Mouse (Mus musculus) MEL (cell line): ENCODE measurements at regions not wholly inside any gene's neighbourhood (a gene's known extent, or its start where the extent isn't known, plus 50 kb on each side); places are given as distances from the start of the nearest gene placed in this dataset.

ENCODE experiments used
- DNase-seq: peaks from one replicate; pipeline ENCODE4 v3.0.0; 2011; ENCODE audit warnings: low read depth, low spot score
- H3K27ac ChIP-seq: 2 replicates; pipeline ENCODE4 v1.5.1; 2012; ENCODE audit warnings: low read depth, mild to moderate bottlenecking, control low read depth, low read length, moderate library complexity; ENCODE audit not compliant: control insufficient read depth
- H3K27me3 ChIP-seq, 2 experiments: fragments of 150-350 bp in 1 of 2; sonication (generic) in 1 of 2; 2 replicates each; pipeline ENCODE4 v1.6.1; 2012; ENCODE audit warnings: low read length in 2 of 2, mild to moderate bottlenecking in 2 of 2, improper control_type of control experiment in 1 of 2, moderate library complexity in 1 of 2; ENCODE audit not compliant: insufficient read depth in 2 of 2, control insufficient read depth in 1 of 2
- H3K36me3 ChIP-seq, 2 experiments: 2 replicates each; pipeline ENCODE4 v1.6.1; 2012 to 2014; ENCODE audit warnings: low read length in 2 of 2, improper control_type of control experiment in 1 of 2, inconsistent platforms in 1 of 2, mild to moderate bottlenecking in 1 of 2; ENCODE audit not compliant: insufficient read depth in 2 of 2, control insufficient read depth in 1 of 2
- H3K4me1 ChIP-seq, 2 experiments: fragments of 150-350 bp in 1 of 2; sonication (generic) in 1 of 2; 2 replicates each; pipeline ENCODE4 v1.6.1; 2012; ENCODE audit warnings: low read length in 2 of 2, improper control_type of control experiment in 1 of 2, mild to moderate bottlenecking in 1 of 2; ENCODE audit not compliant: insufficient read depth in 2 of 2, control insufficient read depth in 1 of 2
- H3K4me3 ChIP-seq, 2 experiments: fragments of 150-350 bp in 1 of 2; sonication (generic) in 1 of 2; 2 replicates each; pipeline ENCODE4 v1.5.1; 2012; ENCODE audit warnings: low read depth in 2 of 2, low read length in 2 of 2, mild to moderate bottlenecking in 2 of 2, moderate library complexity in 2 of 2, control low read depth in 1 of 2, improper control_type of control experiment in 1 of 2; ENCODE audit not compliant: control insufficient read depth in 1 of 2, insufficient read depth in 1 of 2
- H3K79me2 ChIP-seq: 2 replicates; pipeline ENCODE4 v1.6.1; 2012; ENCODE audit warnings: mild to moderate bottlenecking, low read length, moderate library complexity; ENCODE audit not compliant: control insufficient read depth, poor library complexity, insufficient read depth
- H3K9ac ChIP-seq: 2 replicates; pipeline ENCODE4 v1.6.1; 2012; ENCODE audit warnings: low read depth, mild to moderate bottlenecking, control low read depth, low read length, moderate library complexity; ENCODE audit not compliant: control insufficient read depth, poor library complexity, severe bottlenecking
- H3K9me3 ChIP-seq: fragments of 150-350 bp; sonication (generic); replicated peaks from 2 replicates; pipeline ENCODE4 v1.6.1; 2012; ENCODE audit warnings: mild to moderate bottlenecking, low read length, improper control_type of control experiment, moderate library complexity; ENCODE audit not compliant: insufficient read depth
- CHD1 ChIP-seq: IDR thresholded peaks from 2 replicates; pipeline ENCODE4 v1.6.1; 2012; ENCODE audit warnings: low read depth, mild to moderate bottlenecking, inconsistent platforms, low read length, improper control_type of control experiment
- CHD2 ChIP-seq: IDR thresholded peaks from 2 replicates; pipeline ENCODE4 v1.6.1; 2011; ENCODE audit warnings: low read length, improper control_type of control experiment
- CTCF ChIP-seq, 3 experiments: IDR thresholded peaks in 2 of 3; conservative IDR thresholded peaks in 1 of 3; 2 replicates each; pipeline ENCODE4 v1.5.1; 2011 to 2012; ENCODE audit warnings: low read length in 3 of 3, low read depth in 2 of 3, mild to moderate bottlenecking in 2 of 3, improper control_type of control experiment in 1 of 3, inconsistent platforms in 1 of 3, mixed read lengths in 1 of 3, moderate library complexity in 1 of 3; ENCODE audit not compliant: control insufficient read depth in 1 of 3, insufficient read depth in 1 of 3, poor library complexity in 1 of 3, severe bottlenecking in 1 of 3
- E2F4 ChIP-seq: IDR thresholded peaks from 2 replicates; pipeline ENCODE4 v1.6.1; 2011; ENCODE audit warnings: low read depth, low read length, improper control_type of control experiment, borderline replicate concordance
- ETS1 ChIP-seq: IDR thresholded peaks from 2 replicates; pipeline ENCODE4 v1.6.1; 2012; ENCODE audit warnings: low read depth, mild to moderate bottlenecking, inconsistent platforms, low read length, improper control_type of control experiment, moderate library complexity
- JUND ChIP-seq: IDR thresholded peaks from 2 replicates; pipeline ENCODE4 v1.6.1; 2011; ENCODE audit warnings: low read depth, mild to moderate bottlenecking, improper control_type of control experiment, low read length
- MAFK ChIP-seq: IDR thresholded peaks from 2 replicates; pipeline ENCODE4 v1.6.1; 2011; ENCODE audit warnings: low read depth, mild to moderate bottlenecking, low read length, improper control_type of control experiment, borderline replicate concordance
- MAZ ChIP-seq: IDR thresholded peaks from 2 replicates; pipeline ENCODE4 v1.6.1; 2012; ENCODE audit warnings: low read depth, mild to moderate bottlenecking, inconsistent platforms, low read length, improper control_type of control experiment
- MEF2A ChIP-seq: IDR thresholded peaks from 2 replicates; pipeline ENCODE4 v1.6.1; 2014; ENCODE audit warnings: low read depth, mild to moderate bottlenecking, inconsistent platforms, low read length, improper control_type of control experiment; ENCODE audit not compliant: poor library complexity, insufficient replicate concordance, severe bottlenecking; ENCODE audit errors: extremely low read depth
- MXI1 ChIP-seq: IDR thresholded peaks from 2 replicates; pipeline ENCODE4 v1.6.1; 2011; ENCODE audit warnings: mild to moderate bottlenecking, low read depth, low read length, improper control_type of control experiment
- MYC ChIP-seq: IDR thresholded peaks from 2 replicates; pipeline ENCODE4 v1.6.1; 2011; ENCODE audit warnings: low read depth, mild to moderate bottlenecking, low read length, improper control_type of control experiment, moderate library complexity
- NELFE ChIP-seq: IDR thresholded peaks from 2 replicates; pipeline ENCODE4 v1.6.1; 2011; ENCODE audit warnings: low read depth, low read length, improper control_type of control experiment
- POLR2A ChIP-seq, 2 experiments: IDR thresholded peaks; 2 replicates each; pipeline ENCODE4 v1.6.1; 2011 to 2012; ENCODE audit warnings: low read length in 2 of 2, mild to moderate bottlenecking in 2 of 2, control low read depth in 1 of 2, improper control_type of control experiment in 1 of 2, low read depth in 1 of 2, moderate library complexity in 1 of 2; ENCODE audit not compliant: control insufficient read depth in 1 of 2, insufficient read depth in 1 of 2, poor library complexity in 1 of 2
- POLR2AphosphoS5 ChIP-seq: IDR thresholded peaks from 2 replicates; pipeline ENCODE4 v1.6.1; 2012; ENCODE audit warnings: low read depth, borderline replicate concordance, mild to moderate bottlenecking, inconsistent platforms, low read length, moderate library complexity, mixed read lengths
- RCOR1 ChIP-seq: IDR thresholded peaks from 2 replicates; pipeline ENCODE4 v1.6.1; 2012; ENCODE audit warnings: low read depth, mild to moderate bottlenecking, inconsistent platforms, low read length, improper control_type of control experiment
- SIN3A ChIP-seq: IDR thresholded peaks from 2 replicates; pipeline ENCODE4 v1.6.1; 2012; ENCODE audit warnings: low read length, improper control_type of control experiment, inconsistent platforms
- SMC3 ChIP-seq: IDR thresholded peaks from 2 replicates; pipeline ENCODE4 v1.6.1; 2011; ENCODE audit warnings: low read depth, low read length, improper control_type of control experiment
- TBP ChIP-seq: IDR thresholded peaks from 2 replicates; pipeline ENCODE4 v1.8.0; 2011; ENCODE audit warnings: low read depth, low read length, improper control_type of control experiment
- ZKSCAN1 ChIP-seq: IDR thresholded peaks from 2 replicates; pipeline ENCODE4 v1.6.1; 2012; ENCODE audit warnings: low read depth, mild to moderate bottlenecking, inconsistent platforms, low read length, improper control_type of control experiment, moderate library complexity
- ZNF384 ChIP-seq: IDR thresholded peaks from 2 replicates; pipeline ENCODE4 v1.6.1; 2012; ENCODE audit warnings: low read depth, mild to moderate bottlenecking, inconsistent platforms, low read length, improper control_type of control experiment

GRCm38 (mm10) chr12:46609580-46610311 lies 209.0 kb downstream of the Nova1 start (continued):
- no peak for TF ChIP-seq SIN3A
- TF ChIP-seq MYC: peak; percentile 58; the same call in 1 of the 2 replicates
- TF ChIP-seq POLR2AphosphoS5: no peak
- TF ChIP-seq MAZ: no peak
- no peak for TF ChIP-seq JUND
- no peak for TF ChIP-seq SMC3
- no peak for TF ChIP-seq MXI1
- TF ChIP-seq E2F4: no peak
- TF ChIP-seq ETS1: 0 out of 2 replicates have a peak, but pooled peaks have one; percentile 29
- TF ChIP-seq MAFK: no peak
- no peak for TF ChIP-seq CTCF (IDR thresholded peaks at IDR 0.05 in 2 of 3, conservative IDR thresholded peaks at IDR 0.05 in 1 of 3; ENCODE audit: control insufficient read depth in 1 of 3, insufficient read depth in 1 of 3, low read depth in 2 of 3, low read length in 3 of 3, poor library complexity in 1 of 3, severe bottlenecking in 1 of 3)
- TF ChIP-seq NELFE: no peak
- no peak for TF ChIP-seq CHD1
- TF ChIP-seq RCOR1: 0 out of 2 replicates have a peak, but pooled peaks have one; percentile 10
- TF ChIP-seq ZKSCAN1: no peak

GRCm38 (mm10) chr12:46608290-46608910 lies 210.3 kb downstream of the Nova1 start:
- no peaks in the 10 kb centered on the region for H3K9me3 ChIP-seq
- DNase-seq: no peak
- no peak overlapping the region for H3K9ac ChIP-seq
- H3K27ac ChIP-seq: no peak overlapping the region
- no peaks in the 10 kb centered on the region for H3K27me3 ChIP-seq
- peaks cover 10 to 16% of the 10 kb centered on the region in 2 experiments for H3K4me1 ChIP-seq
- peaks cover 0 to 22% of the 10 kb centered on the region in 2 experiments; a peak in 2 of 4 replicates for H3K36me3 ChIP-seq
- no peaks in the 10 kb centered on the region for H3K79me2 ChIP-seq
- no peak overlapping the region for H3K4me3 ChIP-seq
- TF ChIP-seq POLR2A (IDR thresholded peaks at IDR 0.05; ENCODE audit: control insufficient read depth in 1 of 2, insufficient read depth in 1 of 2, low read depth in 1 of 2, low read length in 2 of 2, poor library complexity in 1 of 2): no peak
- no peak for TF ChIP-seq MEF2A
- TF ChIP-seq JUND: no peak
- no peak for TF ChIP-seq TBP
- no peak for TF ChIP-seq MAZ
- no peak for TF ChIP-seq CHD2
- TF ChIP-seq CTCF (IDR thresholded peaks at IDR 0.05 in 2 of 3, conservative IDR thresholded peaks at IDR 0.05 in 1 of 3; ENCODE audit: control insufficient read depth in 1 of 3, insufficient read depth in 1 of 3, low read depth in 2 of 3, low read length in 3 of 3, poor library complexity in 1 of 3, severe bottlenecking in 1 of 3): no peak
- no peak for TF ChIP-seq ZNF384
- no peak for TF ChIP-seq MAFK
